Mouse (Mus musculus): Measurements from ENCODE around the gene Znrf3. TPM values are rescaled to one million over a fixed set of nuclear protein-coding genes. Genes with fewer than 3 reads are reported as not detected.

Gene Znrf3
- polyA plus RNA-seq, 1 experiment from 2014 or later = 4.9 TPM

GRCm38 (mm10) chr11:5278463-5278862 is 166.2 kb downstream of the Znrf3 start:
- Histone ChIP-seq H3K9ac (ENCODE audit: low read length) (no peak overlapping the region), H3K9me3 (replicated peaks; ENCODE audit: control insufficient read depth, low read length) (no peaks in the 10 kb centered on the region), H3K27ac (ENCODE audit: low read depth, low read length) (no peak overlapping the region), H3K4me3 (ENCODE audit: low read depth, low read length) (no peak overlapping the region), H3K4me2 (ENCODE audit: low read length) (no peak overlapping the region), H3K36me3 (ENCODE audit: control insufficient read depth, insufficient read depth, low read length) (peaks cover 32% of the 10 kb centered on the region), H3K4me1 (ENCODE audit: control insufficient read depth, insufficient read depth, low read length) (no peaks in the 10 kb centered on the region), H3K27me3 (replicated peaks; ENCODE audit: control insufficient read depth, insufficient read depth, low read length) (no peaks in the 10 kb centered on the region)
- 88% methylated on average over 2 of the region's 2 CpGs for WGBS
- ATAC-seq = no peak
- no peak for DNase-seq (ENCODE audit: low spot score)

GRCm38 (mm10) chr11:5277307-5277971 is 167.2 kb downstream of the Znrf3 start:
- Histone ChIP-seq H3K36me3 (ENCODE audit: control insufficient read depth, insufficient read depth, low read length) (peaks cover 22% of the 10 kb centered on the region), H3K27ac (ENCODE audit: low read depth, low read length) (no peak overlapping the region; the same call in 1 of the 2 replicates), H3K9ac (ENCODE audit: low read length) (no peak overlapping the region), H3K4me1 (ENCODE audit: control insufficient read depth, insufficient read depth, low read length) (no peaks in the 10 kb centered on the region), H3K4me2 (ENCODE audit: low read length) (no peak overlapping the region), H3K4me3 (ENCODE audit: low read depth, low read length) (no peak overlapping the region), H3K9me3 (replicated peaks; ENCODE audit: control insufficient read depth, low read length) (no peaks in the 10 kb centered on the region), H3K27me3 (replicated peaks; ENCODE audit: control insufficient read depth, insufficient read depth, low read length) (no peaks in the 10 kb centered on the region)
- no peak for ATAC-seq
- DNase-seq (ENCODE audit: low spot score) = no peak
- WGBS = 70% methylated on average over 5 of the region's 5 CpGs

- Histone ChIP-seq H3K4me1 (ENCODE audit: control insufficient read depth, insufficient read depth, low read length) (peaks cover 9% of the 10 kb centered on the region; the same call in 1 of the 2 replicates), H3K9me3 (replicated peaks; ENCODE audit: control insufficient read depth, low read length) (no peaks in the 10 kb centered on the region), H3K4me2 (ENCODE audit: low read length) (no peak overlapping the region), H3K36me3 (ENCODE audit: control insufficient read depth, insufficient read depth, low read length) (0 out of 2 replicates have a peak, but pooled peaks cover 2% of the 10 kb centered on the region), H3K9ac (ENCODE audit: low read length) (no peak overlapping the region), H3K4me3 (ENCODE audit: low read depth, low read length) (no peak overlapping the region), H3K27me3 (replicated peaks; ENCODE audit: control insufficient read depth, insufficient read depth, low read length) (no peaks in the 10 kb centered on the region), H3K27ac (ENCODE audit: low read depth, low read length) (no peak overlapping the region)
- no peak for ATAC-seq
- 83% methylated on average over 4 of the region's 4 CpGs for WGBS
- no peak for DNase-seq (ENCODE audit: low spot score)
Measured at GRCm38 (mm10) chr11:5275216-5275615, 169.4 kb downstream of the Znrf3 start.

- Histone ChIP-seq H3K4me2 (ENCODE audit: low read length) (no peak overlapping the region), H3K9me3 (replicated peaks; ENCODE audit: control insufficient read depth, low read length) (no peaks in the 10 kb centered on the region), H3K27ac (ENCODE audit: low read depth, low read length) (no peak overlapping the region; the same call in 1 of the 2 replicates), H3K4me3 (ENCODE audit: low read depth, low read length) (no peak overlapping the region), H3K36me3 (ENCODE audit: control insufficient read depth, insufficient read depth, low read length) (no peaks in the 10 kb centered on the region), H3K9ac (ENCODE audit: low read length) (no peak overlapping the region), H3K27me3 (replicated peaks; ENCODE audit: control insufficient read depth, insufficient read depth, low read length) (no peaks in the 10 kb centered on the region), H3K4me1 (ENCODE audit: control insufficient read depth, insufficient read depth, low read length) (peaks cover 9% of the 10 kb centered on the region; the same call in 1 of the 2 replicates)
- DNase-seq (ENCODE audit: low spot score) (no peak), ATAC-seq (no peak)
- WGBS = 76% methylated on average over 9 of the region's 9 CpGs
Measured at GRCm38 (mm10) chr11:5272536-5273234, 172.0 kb downstream of the Znrf3 start.

GRCm38 (mm10) chr11:5272066-5272360 is 172.6 kb downstream of the Znrf3 start:
- H3K4me1 ChIP-seq (ENCODE audit: control insufficient read depth, insufficient read depth, low read length) = peaks cover 9% of the 10 kb centered on the region; the same call in 1 of the 2 replicates
- no peaks in the 10 kb centered on the region for H3K36me3 ChIP-seq (ENCODE audit: control insufficient read depth, insufficient read depth, low read length)
- H3K27me3 ChIP-seq (replicated peaks; ENCODE audit: control insufficient read depth, insufficient read depth, low read length) = no peaks in the 10 kb centered on the region
- no peak overlapping the region for H3K4me2 ChIP-seq (ENCODE audit: low read length)
- 44% methylated on average over 4 of the region's 4 CpGs for WGBS
- ATAC-seq = no peak
- no peaks in the 10 kb centered on the region for H3K9me3 ChIP-seq (replicated peaks; ENCODE audit: control insufficient read depth, low read length)
- peak; percentile 27 for DNase-seq (ENCODE audit: low spot score)
- no peak overlapping the region; the same call in 1 of the 2 replicates for H3K9ac ChIP-seq (ENCODE audit: low read length)
- H3K4me3 ChIP-seq (ENCODE audit: low read depth, low read length) = no peak overlapping the region
- H3K27ac ChIP-seq (ENCODE audit: low read depth, low read length) = no peak overlapping the region

GRCm38 (mm10) chr11:5271274-5272065 is 173.2 kb downstream of the Znrf3 start:
- Histone ChIP-seq H3K9ac (ENCODE audit: low read length) (no peak overlapping the region; the same call in 1 of the 2 replicates), H3K4me1 (ENCODE audit: control insufficient read depth, insufficient read depth, low read length) (peaks cover 9% of the 10 kb centered on the region; the same call in 1 of the 2 replicates), H3K27ac (ENCODE audit: low read depth, low read length) (peak overlapping the region; percentile 52; the same call in 1 of the 2 replicates), H3K4me2 (ENCODE audit: low read length) (no peak overlapping the region), H3K4me3 (ENCODE audit: low read depth, low read length) (no peak overlapping the region), H3K27me3 (replicated peaks; ENCODE audit: control insufficient read depth, insufficient read depth, low read length) (no peaks in the 10 kb centered on the region), H3K36me3 (ENCODE audit: control insufficient read depth, insufficient read depth, low read length) (no peaks in the 10 kb centered on the region), H3K9me3 (replicated peaks; ENCODE audit: control insufficient read depth, low read length) (no peaks in the 10 kb centered on the region)
- ATAC-seq = peak; percentile 37; the same call in 1 of the 2 replicates
- WGBS = 45% methylated on average over 9 of the region's 9 CpGs
- DNase-seq (ENCODE audit: low spot score) = peak; percentile 16

GRCm38 (mm10) chr11:5269846-5270461 is 174.7 kb downstream of the Znrf3 start:
- Histone ChIP-seq H3K9ac (ENCODE audit: low read length) (no peak overlapping the region), H3K36me3 (ENCODE audit: control insufficient read depth, insufficient read depth, low read length) (no peaks in the 10 kb centered on the region), H3K4me1 (ENCODE audit: control insufficient read depth, insufficient read depth, low read length) (peaks cover 9% of the 10 kb centered on the region; the same call in 1 of the 2 replicates), H3K9me3 (replicated peaks; ENCODE audit: control insufficient read depth, low read length) (no peaks in the 10 kb centered on the region), H3K27ac (ENCODE audit: low read depth, low read length) (no peak overlapping the region), H3K27me3 (replicated peaks; ENCODE audit: control insufficient read depth, insufficient read depth, low read length) (no peaks in the 10 kb centered on the region), H3K4me2 (ENCODE audit: low read length) (no peak overlapping the region), H3K4me3 (ENCODE audit: low read depth, low read length) (no peak overlapping the region)
- WGBS = 84% methylated on average over 8 of the region's 8 CpGs
- no peak for DNase-seq (ENCODE audit: low spot score)
- ATAC-seq = no peak

GRCm38 (mm10) chr11:5265764-5266163 is 178.9 kb downstream of the Znrf3 start:
- Histone ChIP-seq H3K9ac (ENCODE audit: low read length) (no peak overlapping the region), H3K36me3 (ENCODE audit: control insufficient read depth, insufficient read depth, low read length) (no peaks in the 10 kb centered on the region), H3K27me3 (replicated peaks; ENCODE audit: control insufficient read depth, insufficient read depth, low read length) (no peaks in the 10 kb centered on the region), H3K4me3 (ENCODE audit: low read depth, low read length) (no peak overlapping the region), H3K9me3 (replicated peaks; ENCODE audit: control insufficient read depth, low read length) (no peaks in the 10 kb centered on the region), H3K27ac (ENCODE audit: low read depth, low read length) (no peak overlapping the region), H3K4me1 (ENCODE audit: control insufficient read depth, insufficient read depth, low read length) (no peaks in the 10 kb centered on the region), H3K4me2 (ENCODE audit: low read length) (no peak overlapping the region)
- WGBS = 79% methylated on average over 8 of the region's 8 CpGs
- DNase-seq (ENCODE audit: low spot score) (no peak), ATAC-seq (no peak)

All from forebrain, embryonic 14.5 days (tissue).